ENCODE assay signal across 22 mouse cellular contexts in the genomic region with DNA sequence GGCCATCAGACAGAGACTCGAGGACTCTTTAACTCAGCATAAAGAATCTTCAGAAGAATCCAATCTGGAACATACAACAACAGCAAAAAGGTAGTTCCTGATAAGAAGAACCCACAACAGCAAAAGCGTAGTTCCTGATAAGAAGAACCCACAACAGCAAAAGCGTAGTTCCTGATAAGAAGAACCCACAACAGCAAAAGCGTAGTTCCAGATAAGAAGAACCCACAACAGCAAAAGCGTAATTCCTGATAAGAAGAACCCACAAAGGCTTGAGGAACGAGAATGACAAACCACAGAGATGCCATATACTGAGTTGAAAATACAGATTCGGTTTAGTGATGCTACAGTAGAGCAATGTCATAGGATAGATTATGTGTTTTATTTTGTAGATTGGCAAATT.
A peak's percentile ranks its signal among the peaks of the same experiment; 100 is the strongest.
DNase-seq lines count a peak whose midpoint lies in the region; ATAC-seq and TF ChIP-seq lines count a peak whose summit lies in the region.
"Had no signal": no experiment of that assay in that cellular context is flagged by ENCODE, and none has a peak within 500 bp of the region (broad histone marks: within the 10 kb centered on the region; RNA-seq: fewer than 3 reads in every experiment).

No protein-coding gene starts in this region.

- no peak overlapping the region for H3K9ac ChIP-seq in liver, embryonic 12.5 days
- H3K9ac ChIP-seq: embryonic facial prominence, embryonic 12.5 days; forebrain, embryonic 13.5 days; forebrain, embryonic 15.5 days; forebrain, postnatal 0 days had no signal

- no peak for DNase-seq in G1E (ENCODE audit: low spot score)
- peak; percentile 31 for DNase-seq in MEL-GATA-1-ER (ENCODE audit: extremely low read depth, low read depth)
- no peak for DNase-seq in cerebellum, postnatal 4 days (ENCODE audit: low spot score in 2 of 2)
- DNase-seq in thymus, adult 2 months: no peak
- DNase-seq: adrenal gland, adult 2 months; adrenal gland, postnatal 10 days; adrenal gland, postnatal 25 days; B cell, adult 2 months; cerebellum, adult 11 months; cerebellum, adult 18-20 months; cerebellum, adult 8-10 months; cerebellum, adult 9-11 months; cerebellum, postnatal 14 days; cerebellum, postnatal 36 days; forebrain, postnatal 0 days had no signal

- peak; percentile 85 for ATAC-seq in G1E (ENCODE audit: extremely low read depth, insufficient number of reproducible peaks, low FRiP score, poor library complexity, severe bottlenecking)
- no peak for ATAC-seq in liver, embryonic 12.5 days
- ATAC-seq: CD4-positive, CD25-positive, alpha-beta regulatory T cell, adult 4 months; forebrain, embryonic 13.5 days; forebrain, embryonic 15.5 days; forebrain, postnatal 0 days had no signal

- H3K9me3 ChIP-seq in G1E (replicated peaks): peaks cover 2% of the 10 kb centered on the region; the same call in 1 of the 2 replicates
- H3K9me3 ChIP-seq in liver, embryonic 12.5 days (replicated peaks): peaks cover 10% of the 10 kb centered on the region
- H3K9me3 ChIP-seq: embryonic facial prominence, embryonic 12.5 days; forebrain, embryonic 15.5 days had no signal

- TF ChIP-seq CTCF in G1E (IDR thresholded peaks at IDR 0.05; ENCODE audit: low read depth, low read length): no peak
- TF ChIP-seq CTCF in thymus, adult 2 months (IDR thresholded peaks at IDR 0.05; ENCODE audit: borderline replicate concordance, control insufficient read depth, extremely low read depth, insufficient read depth, low read length, poor library complexity): no peak

- H3K4me1 ChIP-seq in G1E (ENCODE audit: insufficient read depth, low read depth, low read length): peaks cover 2% of the 10 kb centered on the region; the same call in 1 of the 2 replicates
- no peaks in the 10 kb centered on the region for H3K4me1 ChIP-seq in liver, embryonic 12.5 days
- no peaks in the 10 kb centered on the region for H3K4me1 ChIP-seq in thymus, adult 2 months (replicated peaks; ENCODE audit: control insufficient read depth, insufficient read depth, low read length)
- H3K4me1 ChIP-seq: embryonic facial prominence, embryonic 10.5 days; embryonic facial prominence, embryonic 12.5 days; forebrain, embryonic 13.5 days; forebrain, embryonic 15.5 days had no signal

- H3K27me3 ChIP-seq in G1E (ENCODE audit: insufficient read depth, low read length): peaks cover 12% of the 10 kb centered on the region
- no peaks in the 10 kb centered on the region for H3K27me3 ChIP-seq in liver, embryonic 12.5 days (replicated peaks)
- no peaks in the 10 kb centered on the region for H3K27me3 ChIP-seq in thymus, adult 2 months (ENCODE audit: control insufficient read depth, insufficient read depth, low read length)
- H3K27me3 ChIP-seq: CH12.LX; embryonic facial prominence, embryonic 12.5 days; forebrain, embryonic 13.5 days; forebrain, embryonic 15.5 days had no signal

- H3K4me3 ChIP-seq in G1E (ENCODE audit: low read depth, low read length): no peak overlapping the region
- H3K4me3 ChIP-seq in liver, embryonic 12.5 days: no peak overlapping the region
- no peak overlapping the region for H3K4me3 ChIP-seq in thymus, adult 2 months (ENCODE audit: control insufficient read depth, insufficient read depth, low read length)
- H3K4me3 ChIP-seq: embryonic facial prominence, embryonic 10.5 days; embryonic facial prominence, embryonic 12.5 days; forebrain, embryonic 13.5 days; forebrain, embryonic 15.5 days had no signal

- no peak overlapping the region for H3K27ac ChIP-seq in liver, embryonic 12.5 days
- no peak overlapping the region for H3K27ac ChIP-seq in thymus, adult 2 months (ENCODE audit: control insufficient read depth, insufficient read depth, low read length)
- H3K27ac ChIP-seq: embryonic facial prominence, embryonic 10.5 days; embryonic facial prominence, embryonic 12.5 days; forebrain, embryonic 13.5 days; forebrain, embryonic 15.5 days had no signal

- H3K36me3 ChIP-seq in G1E (replicated peaks): no peaks in the 10 kb centered on the region
- H3K36me3 ChIP-seq in liver, embryonic 12.5 days: no peaks in the 10 kb centered on the region
- no peaks in the 10 kb centered on the region for H3K36me3 ChIP-seq in thymus, adult 2 months (ENCODE audit: control insufficient read depth, insufficient read depth, low read length)
- H3K36me3 ChIP-seq: embryonic facial prominence, embryonic 10.5 days; embryonic facial prominence, embryonic 12.5 days; forebrain, embryonic 15.5 days had no signal

- H3K4me2 ChIP-seq in liver, embryonic 12.5 days: no peak overlapping the region
- H3K4me2 ChIP-seq: embryonic facial prominence, embryonic 12.5 days; forebrain, embryonic 13.5 days; forebrain, embryonic 15.5 days had no signal

- WGBS in liver, embryonic 12.5 days (ENCODE audit: insufficient replicate concordance): 16% methylated on average over 7 of the region's 7 CpGs
- WGBS in thymus, adult 2 months: 43% methylated on average over 7 of the region's 7 CpGs

- no peak for TF ChIP-seq POLR2A in thymus, adult 2 months (IDR thresholded peaks at IDR 0.05; ENCODE audit: control insufficient read depth, extremely low read depth, insufficient read depth, low read length, poor library complexity)
